Mouse (Mus musculus): ENCODE results near the gene Bicdl2. TPM values are rescaled to one million over a fixed set of nuclear protein-coding genes. Genes with fewer than 3 reads are reported as not detected.

Bicdl2 gene
- total and polyA plus RNA-seq, 3 experiments = 0.08 to 0.17 TPM; not detected in 1

DNA sequence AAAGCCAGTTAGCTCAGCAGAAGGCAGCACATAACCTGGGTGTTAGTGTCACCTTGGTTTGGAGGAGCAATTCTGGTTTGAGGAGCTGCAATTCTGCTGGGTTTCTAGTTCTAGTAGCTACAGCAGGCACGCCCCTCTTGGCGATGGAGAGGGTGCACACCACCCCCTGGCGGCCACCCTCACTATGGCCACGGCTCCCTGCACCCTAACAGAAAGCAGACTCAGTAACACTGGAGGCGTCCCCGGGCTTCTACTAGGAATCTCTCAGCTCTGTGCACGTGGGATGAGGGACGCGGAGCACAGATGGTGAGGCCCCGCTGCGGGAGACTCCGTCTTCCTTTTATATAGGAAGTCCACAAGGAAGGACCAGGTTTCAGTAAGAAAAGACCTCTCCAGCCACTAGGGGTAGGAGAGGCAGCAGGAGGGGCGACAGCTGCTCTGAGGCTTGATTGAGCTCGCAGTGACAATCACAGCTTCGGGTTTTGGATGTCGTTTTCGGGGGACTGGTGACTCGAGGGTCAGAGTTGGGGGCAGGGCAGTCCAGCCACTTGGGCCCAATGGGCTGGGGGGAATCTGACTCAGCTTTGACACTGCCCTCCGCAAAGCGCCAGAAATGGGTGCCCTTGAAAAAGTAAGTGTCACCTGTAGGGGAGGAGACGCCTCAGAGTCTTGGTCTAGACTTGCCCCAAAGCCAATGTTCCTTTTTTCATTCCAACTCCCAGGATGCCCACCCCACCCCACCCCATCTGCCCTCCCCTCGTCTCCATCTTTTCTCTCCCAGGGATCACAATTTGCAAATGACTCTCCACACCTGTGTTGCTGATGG lies 29.9 kb upstream of the Bicdl2 start:
- Histone ChIP-seq H3K79me2 (ENCODE audit: control insufficient read depth, insufficient read depth, low read length, poor library complexity) (no peaks in the 10 kb centered on the region), H3K4me1 (ENCODE audit: control insufficient read depth in 1 of 2, insufficient read depth in 2 of 2, low read length in 2 of 2) (no peaks in the 10 kb centered on the region), H3K27me3 (ENCODE audit: control insufficient read depth in 1 of 2, insufficient read depth in 2 of 2, low read length in 2 of 2) (peaks cover 0 to 7% of the 10 kb centered on the region in 2 experiments; a peak in 2 of 4 replicates), H3K9me3 (replicated peaks; ENCODE audit: insufficient read depth, low read length) (no peaks in the 10 kb centered on the region), H3K4me3 (ENCODE audit: control insufficient read depth in 1 of 2, insufficient read depth in 1 of 2, low read depth in 2 of 2, low read length in 2 of 2) (no peak overlapping the region), H3K9ac (ENCODE audit: control insufficient read depth, low read depth, low read length, poor library complexity, severe bottlenecking) (no peak overlapping the region), H3K27ac (ENCODE audit: control insufficient read depth, low read depth, low read length) (no peak overlapping the region), H3K36me3 (ENCODE audit: control insufficient read depth in 1 of 2, insufficient read depth in 2 of 2, low read length in 2 of 2) (no peaks in the 10 kb centered on the region)
- peak; percentile 69 for DNase-seq (ENCODE audit: low read depth, low spot score)
- TF ChIP-seq CTCF (IDR thresholded peaks at IDR 0.05 in 2 of 3, conservative IDR thresholded peaks at IDR 0.05 in 1 of 3; ENCODE audit: control insufficient read depth in 1 of 3, insufficient read depth in 1 of 3, low read depth in 2 of 3, low read length in 3 of 3, poor library complexity in 1 of 3, severe bottlenecking in 1 of 3) (peak; percentile 62 to 91 (median 75)), MEF2A (IDR thresholded peaks at IDR 0.05; ENCODE audit: extremely low read depth, insufficient replicate concordance, low read depth, low read length, poor library complexity, severe bottlenecking) (no peak), RCOR1 (IDR thresholded peaks at IDR 0.05; ENCODE audit: low read depth, low read length) (no peak), SMC3 (IDR thresholded peaks at IDR 0.05; ENCODE audit: low read depth, low read length) (peak; percentile 61), CHD1 (IDR thresholded peaks at IDR 0.05; ENCODE audit: low read depth, low read length) (no peak), CHD2 (IDR thresholded peaks at IDR 0.05; ENCODE audit: low read length) (no peak), RAD21 (IDR thresholded peaks at IDR 0.05; ENCODE audit: low read depth, low read length) (peak; percentile 66), MYC (IDR thresholded peaks at IDR 0.05; ENCODE audit: low read depth, low read length) (no peak), ZC3H11A (IDR thresholded peaks at IDR 0.05; ENCODE audit: low read depth, low read length) (peak; percentile 53), USF1 (IDR thresholded peaks at IDR 0.05; ENCODE audit: low read depth, low read length) (no peak)

- TF ChIP-seq KAT2A (conservative IDR thresholded peaks at IDR 0.05; ENCODE audit: low read depth, low read length) = no peak
- no peak for TF ChIP-seq POLR2A (IDR thresholded peaks at IDR 0.05; ENCODE audit: control insufficient read depth in 1 of 2, insufficient read depth in 1 of 2, low read depth in 1 of 2, low read length in 2 of 2, poor library complexity in 1 of 2)
- TF ChIP-seq JUND (IDR thresholded peaks at IDR 0.05; ENCODE audit: low read depth, low read length) = no peak
- no peak for TF ChIP-seq CHD1 (IDR thresholded peaks at IDR 0.05; ENCODE audit: low read depth, low read length)
- no peak for TF ChIP-seq MEF2A (IDR thresholded peaks at IDR 0.05; ENCODE audit: extremely low read depth, insufficient replicate concordance, low read depth, low read length, poor library complexity, severe bottlenecking)
- no peak for TF ChIP-seq TCF12 (IDR thresholded peaks at IDR 0.05; ENCODE audit: low read depth, low read length)
- TF ChIP-seq USF2 (IDR thresholded peaks at IDR 0.05; ENCODE audit: borderline replicate concordance in 1 of 2, insufficient read depth in 1 of 2, low read depth in 1 of 2, low read length in 2 of 2) = no peak
- TF ChIP-seq RCOR1 (IDR thresholded peaks at IDR 0.05; ENCODE audit: low read depth, low read length) = no peak
- TF ChIP-seq MXI1 (IDR thresholded peaks at IDR 0.05; ENCODE audit: low read depth, low read length) = no peak
- no peak for TF ChIP-seq HCFC1 (IDR thresholded peaks at IDR 0.05; ENCODE audit: low read depth, low read length)
- TF ChIP-seq CTCF (IDR thresholded peaks at IDR 0.05 in 2 of 3, conservative IDR thresholded peaks at IDR 0.05 in 1 of 3; ENCODE audit: control insufficient read depth in 1 of 3, insufficient read depth in 1 of 3, low read depth in 2 of 3, low read length in 3 of 3, poor library complexity in 1 of 3, severe bottlenecking in 1 of 3) = no peak
- TF ChIP-seq BHLHE40 (IDR thresholded peaks at IDR 0.05; ENCODE audit: borderline replicate concordance, low read depth, low read length) = no peak
- TF ChIP-seq MAZ (IDR thresholded peaks at IDR 0.05; ENCODE audit: low read depth, low read length) = no peak
- TF ChIP-seq ELF1 (IDR thresholded peaks at IDR 0.05; ENCODE audit: low read depth, low read length) = no peak
- TF ChIP-seq MYC (IDR thresholded peaks at IDR 0.05; ENCODE audit: low read depth, low read length) = no peak
- TF ChIP-seq UBTF (IDR thresholded peaks at IDR 0.05; ENCODE audit: borderline replicate concordance, insufficient read depth, low read depth, low read length) = no peak
- Histone ChIP-seq H3K9me3 (replicated peaks; ENCODE audit: insufficient read depth, low read length) (no peaks in the 10 kb centered on the region), H3K4me3 (ENCODE audit: control insufficient read depth in 1 of 2, insufficient read depth in 1 of 2, low read depth in 2 of 2, low read length in 2 of 2) (no peak overlapping the region), H3K36me3 (ENCODE audit: control insufficient read depth in 1 of 2, insufficient read depth in 2 of 2, low read length in 2 of 2) (no peaks in the 10 kb centered on the region), H3K27ac (ENCODE audit: control insufficient read depth, low read depth, low read length) (no peak overlapping the region), H3K9ac (ENCODE audit: control insufficient read depth, low read depth, low read length, poor library complexity, severe bottlenecking) (no peak overlapping the region), H3K79me2 (ENCODE audit: control insufficient read depth, insufficient read depth, low read length, poor library complexity) (no peaks in the 10 kb centered on the region), H3K27me3 (ENCODE audit: control insufficient read depth in 1 of 2, insufficient read depth in 2 of 2, low read length in 2 of 2) (peaks cover 3 to 14% of the 10 kb centered on the region in 2 experiments; a peak in 2 of 4 replicates), H3K4me1 (ENCODE audit: control insufficient read depth in 1 of 2, insufficient read depth in 2 of 2, low read length in 2 of 2) (no peaks in the 10 kb centered on the region)
- no peak for DNase-seq (ENCODE audit: low read depth, low spot score)
These were observed 29.1 kb upstream of the Bicdl2 start for GRCm38 (mm10) chr17:23631241-23631640.
